Mouse (Mus musculus) layer of hippocampus, adult 2 months (tissue): ENCODE data around the gene Pink1. TPM values are rescaled to one million over a fixed set of nuclear protein-coding genes. Genes with fewer than 3 reads are reported as not detected.
A peak's percentile ranks its signal among the peaks of the same experiment; 100 is the strongest.
"Not testable (repeated sequence)": the region's sequence is repeated elsewhere in the genome, so short reads cannot be mapped to it uniquely, and the experiment has no call there.

ENCODE experiments used
- DNase-seq, 2 experiments: peaks; one replicate each; pipeline ENCODE4 v3.0.0; 2022; ENCODE audit warnings: low spot score in 2 of 2
- H3K27ac ChIP-seq: fragments of 200-600 bp; 2 replicates; pipeline ENCODE4 v1.8.1; 2022
- H3K4me3 ChIP-seq: fragments of 200-600 bp; 2 replicates; pipeline ENCODE4 v1.8.1; 2022; ENCODE audit warnings: mild to moderate bottlenecking
- CTCF ChIP-seq: fragments of 200-600 bp; conservative IDR thresholded peaks from 2 replicates; pipeline ENCODE4 v1.8.1; 2022; ENCODE audit warnings: antibody characterized with exemption, mild to moderate bottlenecking, moderate library complexity
- total RNA-seq, 2 experiments: library from RNA; stranded (reverse); gene quantifications; 2 replicates each; pipeline ENCODE4 v1.2.3; 2021

The Pink1 gene
- total RNA-seq, 2 experiments from 2014 or later = 245 to 254 TPM

DNA sequence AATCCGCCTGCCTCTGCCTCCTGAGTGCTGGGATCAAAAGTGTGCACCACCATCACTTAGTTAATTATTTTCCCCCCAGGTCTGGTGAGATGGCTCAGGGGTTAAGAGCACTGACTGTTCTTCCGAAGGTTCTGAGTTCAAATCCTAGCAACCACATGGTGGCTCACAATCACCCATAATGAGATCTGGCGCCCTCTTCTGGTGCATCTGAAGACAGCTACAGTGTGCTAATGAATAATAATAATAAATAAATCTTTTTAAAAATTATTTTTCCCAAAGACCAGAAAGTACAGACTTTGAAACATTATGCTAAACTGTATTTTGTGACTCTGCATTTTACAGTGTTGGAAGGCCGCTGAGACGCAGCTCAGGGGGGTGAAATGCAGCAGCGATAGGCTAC, 9.5 kb upstream of the Pink1 start:
- peak; percentile 75 for TF ChIP-seq CTCF
- DNase-seq = no peak
- no peak overlapping the region for H3K4me3 ChIP-seq
- no peak overlapping the region for H3K27ac ChIP-seq

DNA sequence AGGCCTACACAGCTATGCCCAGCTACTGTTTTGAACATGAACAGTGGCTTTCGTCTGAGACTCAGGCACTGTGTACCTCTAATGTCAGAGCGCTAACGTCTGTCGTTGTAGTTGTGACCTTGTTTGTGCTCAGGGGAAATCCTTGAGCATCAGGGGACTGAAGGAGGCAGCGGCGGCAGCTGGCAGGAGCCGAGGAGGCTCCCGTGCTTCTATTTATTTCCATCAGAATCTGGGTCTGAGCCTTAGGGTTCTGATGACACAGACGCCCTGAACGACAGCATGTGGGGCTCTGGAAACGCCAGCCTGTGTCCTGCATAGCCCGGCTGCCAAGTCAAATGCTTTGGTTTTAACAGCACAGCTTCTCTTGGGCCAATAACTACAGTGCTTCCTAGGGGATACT, 8.9 kb upstream of the Pink1 start:
- DNase-seq = no peak
- no peak for TF ChIP-seq CTCF
- H3K27ac ChIP-seq = no peak overlapping the region
- no peak overlapping the region for H3K4me3 ChIP-seq

DNA sequence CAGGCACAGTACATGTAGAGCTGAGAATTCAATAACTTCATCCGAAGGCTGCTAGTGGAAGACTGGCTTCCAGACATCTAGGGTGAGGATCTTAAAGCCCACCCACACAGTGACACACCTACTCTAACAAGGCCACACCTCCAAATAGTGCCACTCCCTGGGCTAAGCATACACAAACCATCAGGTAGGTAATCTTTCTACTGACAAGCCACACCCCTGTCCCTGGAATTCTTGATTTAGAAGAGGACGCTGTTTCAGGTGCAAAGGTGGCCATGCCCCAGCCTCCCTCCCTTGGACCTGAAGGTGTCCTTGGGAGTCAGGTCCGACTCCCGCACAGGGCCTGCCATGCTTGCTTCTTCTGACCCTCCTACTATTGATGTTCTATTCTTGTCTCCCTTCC, 7.0 kb upstream of the Pink1 start:
- TF ChIP-seq CTCF = no peak
- Histone ChIP-seq H3K4me3 (no peak overlapping the region), H3K27ac (no peak overlapping the region)
- no peak for DNase-seq

DNA sequence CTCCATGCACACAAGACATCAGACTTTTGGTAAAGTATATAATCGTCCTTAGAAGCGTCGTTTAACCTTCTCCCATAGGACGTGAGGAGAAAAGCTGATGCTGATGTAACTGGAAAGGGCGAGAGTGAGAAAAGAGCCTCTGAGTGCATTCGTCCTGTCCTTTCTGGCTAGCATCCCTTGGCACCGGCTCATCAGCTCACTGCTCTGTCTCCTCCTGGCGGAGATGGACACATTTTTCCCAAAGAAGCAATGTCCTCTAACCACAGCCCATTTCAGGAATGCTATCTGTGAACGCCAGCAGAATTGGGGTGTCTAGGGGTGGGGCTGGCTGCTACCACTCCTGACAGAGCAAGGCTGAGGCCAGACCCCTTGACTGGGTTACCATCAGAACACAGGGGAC, 5.5 kb upstream of the Pink1 start:
- no peak for TF ChIP-seq CTCF
- Histone ChIP-seq H3K4me3 (no peak overlapping the region), H3K27ac (no peak overlapping the region)
- DNase-seq = no peak

DNA sequence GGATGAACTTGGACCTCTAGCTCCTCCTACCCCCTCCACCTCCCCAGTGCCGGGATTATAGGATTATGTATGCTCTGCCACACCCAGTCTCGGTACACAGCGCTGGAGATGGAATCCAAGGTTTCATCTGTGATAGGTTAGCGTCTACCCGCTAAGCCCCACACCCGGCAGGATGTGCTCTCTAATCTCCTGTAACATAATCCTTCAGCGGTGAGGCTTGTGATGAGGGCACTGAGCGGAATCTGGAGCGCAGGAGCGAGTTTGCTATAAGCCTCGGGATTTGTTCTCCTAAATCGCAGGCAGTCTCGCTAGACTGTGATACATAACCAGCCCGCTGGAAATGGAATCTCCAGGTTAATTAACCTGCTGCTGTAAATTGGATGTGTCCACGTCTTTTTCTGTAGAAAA, 4.2 kb upstream of the Pink1 start:
- Histone ChIP-seq H3K4me3 (no peak overlapping the region), H3K27ac (no peak overlapping the region)
- no peak for DNase-seq
- TF ChIP-seq CTCF = no peak

DNA sequence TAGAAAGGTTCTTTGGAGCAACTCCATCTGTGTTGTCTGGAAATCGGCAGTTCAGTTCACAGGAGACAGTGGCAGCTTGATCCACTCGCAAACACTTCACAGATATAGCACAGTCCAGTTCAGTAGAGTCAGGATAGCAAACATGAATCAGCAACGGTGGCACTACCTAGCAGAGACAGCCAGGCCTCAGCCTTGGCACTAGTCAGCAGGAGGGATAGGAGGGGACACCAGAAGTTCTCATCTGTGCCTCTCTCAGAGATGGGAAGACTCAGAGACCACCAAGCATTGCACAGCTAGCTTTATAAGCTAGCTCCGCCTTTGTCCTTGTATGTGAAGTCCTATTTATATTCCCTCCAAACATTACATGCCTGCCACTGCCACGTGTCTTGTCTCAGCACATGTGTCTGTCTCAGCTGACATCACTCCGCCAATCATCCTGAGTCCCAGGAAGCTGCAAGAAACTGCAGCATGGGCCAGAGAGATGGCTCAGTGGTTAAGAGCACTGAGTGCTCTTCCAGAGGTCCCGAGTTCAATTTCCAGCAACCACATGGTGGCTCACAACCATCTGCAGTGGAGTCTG, 1.9 kb upstream of the Pink1 start:
- Histone ChIP-seq H3K27ac (no peak overlapping the region), H3K4me3 (no peak overlapping the region)
- TF ChIP-seq CTCF = no peak; the same call in 1 of the 2 replicates
- DNase-seq = no peak

DNA sequence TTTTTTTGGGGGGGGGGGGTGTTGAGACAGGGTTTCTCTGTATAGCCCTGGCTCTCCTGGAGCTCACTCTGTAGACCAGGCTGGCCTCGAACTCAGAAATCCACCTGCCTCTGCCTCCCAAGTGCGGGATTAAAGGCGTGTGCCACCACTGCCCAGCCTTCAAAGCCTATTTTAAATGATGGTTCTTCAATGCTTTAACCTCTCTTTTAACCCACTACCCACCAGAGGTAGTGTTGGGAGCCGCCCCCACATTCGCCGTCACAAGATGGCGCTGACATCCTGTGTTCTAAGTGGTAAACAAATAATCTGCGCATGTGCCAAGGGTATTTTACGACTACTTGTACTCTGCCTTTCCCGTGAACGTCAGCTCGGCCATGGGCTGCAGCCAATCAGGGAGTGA, 1.0 kb upstream of the Pink1 start:
- DNase-seq, H3K4me3 ChIP-seq, H3K27ac ChIP-seq: not testable (repeated sequence)

DNA sequence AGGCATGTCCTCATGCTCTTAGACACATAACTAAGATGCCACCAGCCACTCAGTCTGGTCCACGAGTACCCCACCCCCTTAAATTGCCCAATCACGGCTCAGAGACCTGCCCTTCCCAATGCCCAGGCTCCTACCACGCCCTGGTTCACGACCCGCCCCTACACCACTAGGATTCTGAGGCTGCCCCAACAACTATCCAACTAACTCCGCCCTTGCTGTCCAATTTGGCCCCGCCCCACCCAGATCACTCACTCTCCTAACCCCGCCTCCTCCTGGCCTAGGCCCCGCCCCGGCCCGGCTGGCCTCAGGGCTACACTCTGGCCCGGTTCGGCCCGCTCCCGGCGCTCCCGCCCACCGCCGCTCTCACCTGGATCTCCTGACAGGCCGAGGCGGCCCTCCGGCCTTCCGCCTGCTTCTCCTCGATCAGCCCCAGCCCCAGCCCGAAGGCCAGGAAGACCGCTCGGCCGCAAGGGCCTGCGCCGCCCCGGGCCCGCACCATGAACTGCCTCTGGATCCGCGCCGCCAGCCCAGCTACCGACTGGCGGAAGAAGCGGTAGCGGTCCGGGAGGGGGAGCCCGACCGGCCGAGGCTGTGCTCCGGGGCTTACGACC, 536 bp downstream of the Pink1 start:
- Histone ChIP-seq H3K27ac (peak overlapping the region; percentile 99), H3K4me3 (peak overlapping the region; percentile 95)
- TF ChIP-seq CTCF = no peak
- peak; percentile 91 to 92 for DNase-seq

DNA sequence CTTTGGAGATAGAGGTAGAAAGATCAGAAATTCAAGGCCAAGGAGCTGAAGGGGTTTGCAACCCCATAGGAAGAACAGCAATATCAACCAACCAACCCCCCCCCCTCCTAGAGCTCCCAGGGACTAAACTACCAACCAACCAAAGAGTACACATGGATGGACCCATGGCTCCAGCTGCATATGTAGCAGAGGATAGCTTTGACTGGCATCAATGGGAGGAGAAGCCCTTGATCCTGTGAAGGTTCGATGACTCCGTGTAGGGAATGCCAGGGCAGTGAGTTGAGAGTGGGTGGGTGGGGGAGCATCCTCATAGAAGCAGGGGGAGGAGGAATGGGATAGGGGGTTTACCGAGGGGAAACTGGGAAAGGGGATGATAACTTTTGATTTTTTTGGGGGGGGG, 1.7 kb downstream of the Pink1 start:
- no peak for TF ChIP-seq CTCF
- no peak for DNase-seq
- H3K4me3 ChIP-seq = no peak overlapping the region
- H3K27ac ChIP-seq = peak overlapping the region; percentile 58

DNA sequence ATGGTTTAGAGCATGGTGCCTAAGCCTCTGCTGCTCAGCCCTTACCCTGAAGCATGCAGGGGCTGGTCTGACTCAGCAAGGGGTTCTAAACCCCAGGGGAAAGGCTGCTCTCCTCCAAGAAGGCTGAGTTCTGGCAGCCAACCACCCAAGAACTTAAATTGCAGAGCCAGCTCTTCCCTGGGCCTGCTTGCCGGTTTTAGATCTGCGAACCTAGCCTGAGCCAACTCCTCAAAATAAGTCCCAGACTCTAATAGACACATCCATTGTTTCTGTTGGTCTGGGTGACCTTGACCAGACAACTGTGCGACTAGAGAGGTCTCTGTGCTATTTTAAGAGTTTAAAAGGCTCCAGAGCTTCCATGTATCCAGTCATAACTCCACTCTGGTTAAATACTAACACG, 2.4 kb downstream of the Pink1 start:
- no peak for DNase-seq
- TF ChIP-seq CTCF = no peak
- peak overlapping the region; percentile 58 for H3K27ac ChIP-seq
- no peak overlapping the region for H3K4me3 ChIP-seq

DNA sequence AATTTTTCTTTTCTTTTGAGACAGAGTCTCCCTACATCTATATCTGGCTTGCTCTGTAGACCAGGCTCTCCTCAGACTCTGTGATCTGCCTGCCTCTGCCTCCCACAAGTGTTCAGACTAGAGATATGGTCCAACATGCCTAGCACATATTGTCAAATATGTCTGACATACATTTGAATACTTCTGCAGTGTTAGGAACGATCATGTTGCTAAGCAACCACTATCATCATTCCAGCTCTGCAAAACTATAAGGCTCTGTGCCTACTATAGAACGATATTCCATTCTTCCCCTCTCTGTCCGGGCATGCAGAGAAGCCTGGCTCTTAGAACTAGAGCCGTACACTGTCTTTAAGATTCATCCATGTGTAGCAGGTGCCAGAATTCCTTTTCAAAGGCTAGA, 3.4 kb downstream of the Pink1 start:
- no peak for DNase-seq
- TF ChIP-seq CTCF = no peak
- Histone ChIP-seq H3K27ac (peak overlapping the region; percentile 58; the same call in 1 of the 2 replicates), H3K4me3 (no peak overlapping the region)

DNA sequence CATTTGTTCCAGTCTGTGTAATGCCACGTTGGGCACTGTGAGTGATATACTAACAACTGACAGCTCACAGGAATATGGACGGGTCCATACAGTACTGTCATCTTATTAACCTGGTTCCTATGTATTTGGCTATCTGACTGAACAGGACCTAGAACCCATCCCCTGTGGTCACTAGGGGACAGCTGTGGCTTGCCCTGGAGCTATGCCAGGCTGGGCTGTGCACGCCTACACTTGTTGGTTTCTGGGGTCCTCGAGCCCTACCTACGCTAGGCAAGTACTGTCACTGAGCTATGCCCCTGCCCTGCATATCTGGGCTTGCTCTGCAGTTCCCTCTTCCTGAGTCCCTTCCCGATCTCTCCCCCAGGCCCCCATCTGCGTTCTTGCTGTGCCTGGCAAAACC, 4.6 kb downstream of the Pink1 start:
- no peak overlapping the region for H3K27ac ChIP-seq
- H3K4me3 ChIP-seq = no peak overlapping the region
- no peak for TF ChIP-seq CTCF
- no peak for DNase-seq

DNA sequence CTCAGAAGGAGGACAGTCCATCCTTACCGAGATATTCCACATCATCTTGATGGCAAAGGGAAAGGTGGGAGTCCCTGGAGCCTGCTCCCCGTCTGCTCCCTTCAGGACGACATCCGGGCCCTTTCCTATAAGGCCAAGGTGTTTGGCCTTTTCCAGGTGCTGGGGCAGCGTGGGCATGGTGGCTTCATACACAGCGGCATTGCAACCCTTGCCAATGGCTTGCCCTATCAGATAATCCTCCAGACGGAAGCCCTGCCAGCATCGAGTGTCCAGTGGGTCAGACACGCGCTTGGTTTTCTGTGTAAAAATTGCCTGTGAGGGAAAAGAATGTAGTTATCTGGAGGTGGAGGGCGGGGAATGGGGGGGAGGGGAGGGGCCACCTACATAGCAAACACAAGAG, 5.4 kb downstream of the Pink1 start:
- H3K27ac ChIP-seq = no peak overlapping the region
- no peak for DNase-seq
- TF ChIP-seq CTCF = no peak
- no peak overlapping the region for H3K4me3 ChIP-seq

DNA sequence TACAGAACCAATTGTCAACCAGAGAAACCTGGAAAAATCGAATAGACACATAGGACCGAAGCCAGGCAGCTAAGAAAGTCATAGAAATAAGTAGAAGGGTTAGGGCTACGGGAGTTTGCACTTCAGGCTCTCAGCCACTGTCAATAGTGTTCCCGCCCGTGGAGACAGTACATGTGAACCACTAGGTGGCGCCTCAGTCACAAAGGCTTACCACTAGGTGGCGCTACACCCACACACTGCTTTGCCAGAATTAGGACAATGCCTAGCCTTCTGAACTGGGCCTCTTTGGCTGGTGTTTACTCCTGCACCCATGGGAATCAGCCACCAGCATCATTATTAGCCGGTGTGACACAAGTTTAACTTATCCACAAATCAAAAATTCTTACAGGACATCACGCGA, 6.6 kb downstream of the Pink1 start:
- peak; percentile 100 for TF ChIP-seq CTCF
- peak; percentile 77 to 88 for DNase-seq
- Histone ChIP-seq H3K4me3 (no peak overlapping the region), H3K27ac (peak overlapping the region; percentile 28; the same call in 1 of the 2 replicates)
